Mouse (Mus musculus): ENCODE results near the gene Nufip2. TPM values are rescaled to one million over a fixed set of nuclear protein-coding genes. Genes with fewer than 3 reads are reported as not detected.

Nufip2 gene
- total RNA-seq (2023), result 142 TPM

DNA sequence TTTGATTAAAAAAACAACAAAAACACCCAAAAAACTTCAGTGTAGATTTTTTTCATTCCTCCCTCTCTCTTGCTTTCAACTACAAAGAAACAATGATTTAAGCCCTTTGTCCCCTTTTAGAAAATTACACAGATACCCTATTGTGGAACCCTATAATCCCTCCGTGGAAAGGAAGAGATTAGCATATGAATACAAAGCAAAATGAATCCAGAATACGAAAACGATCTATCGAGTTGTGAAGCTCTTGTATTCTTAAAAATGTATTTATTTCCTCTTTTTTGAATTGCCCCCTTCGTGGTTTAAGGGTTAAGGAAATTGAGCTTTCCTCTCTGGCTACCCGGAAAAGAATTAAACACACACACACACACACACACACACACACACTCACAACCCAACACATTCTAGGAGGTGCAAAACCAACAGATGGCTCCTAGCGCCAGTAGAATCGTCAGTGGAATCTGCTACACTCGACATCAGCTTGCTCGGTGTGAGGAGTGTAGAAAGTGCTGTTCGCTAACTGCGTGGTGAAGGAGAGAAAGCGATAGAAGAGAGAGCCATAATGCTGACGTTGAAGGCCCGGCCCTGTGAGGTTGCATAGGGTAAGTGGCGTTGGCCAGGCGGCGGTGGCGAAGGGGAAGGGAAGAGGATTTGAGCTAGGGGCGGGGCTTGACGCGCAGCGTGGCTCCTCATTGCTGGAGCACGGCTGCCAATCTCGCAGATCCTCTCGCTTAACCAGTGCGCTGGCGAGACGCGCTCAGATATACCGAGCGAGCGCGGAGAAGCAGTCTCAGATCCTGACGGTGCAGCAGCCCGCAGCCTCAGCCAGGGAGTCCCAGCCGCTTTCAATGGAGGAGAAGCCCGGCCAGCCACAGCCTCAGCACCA lies at the start of gene Nufip2:
TSS of gene Nufip2 (plus strand) at position 773 of the 883 bp plus-strand sequence.

DNA sequence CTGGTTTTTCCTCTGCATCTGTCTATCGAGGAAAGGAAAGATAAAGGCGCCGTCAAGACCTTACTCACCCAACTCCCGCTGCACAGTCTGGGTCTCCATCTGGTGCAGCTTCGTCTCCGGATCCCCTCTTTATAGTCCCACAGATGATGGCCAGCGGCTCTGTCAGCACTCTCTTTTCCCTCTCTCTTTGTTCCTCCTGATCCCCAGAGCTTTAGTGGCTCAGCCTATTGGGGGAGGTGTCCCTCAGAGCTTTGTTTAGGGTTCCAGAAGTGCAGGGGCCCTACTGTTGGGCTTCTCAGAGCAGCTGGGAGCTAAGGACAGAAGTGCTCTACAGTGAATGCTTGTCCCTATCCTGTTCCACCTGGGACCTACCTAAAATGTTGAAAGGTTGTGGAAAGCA lies 39.2 kb downstream of the Nufip2 start, which contains the start of gene Cryba1:
TSS of gene Cryba1 (minus strand) at position 101 of the 400 bp plus-strand sequence.

DNA sequence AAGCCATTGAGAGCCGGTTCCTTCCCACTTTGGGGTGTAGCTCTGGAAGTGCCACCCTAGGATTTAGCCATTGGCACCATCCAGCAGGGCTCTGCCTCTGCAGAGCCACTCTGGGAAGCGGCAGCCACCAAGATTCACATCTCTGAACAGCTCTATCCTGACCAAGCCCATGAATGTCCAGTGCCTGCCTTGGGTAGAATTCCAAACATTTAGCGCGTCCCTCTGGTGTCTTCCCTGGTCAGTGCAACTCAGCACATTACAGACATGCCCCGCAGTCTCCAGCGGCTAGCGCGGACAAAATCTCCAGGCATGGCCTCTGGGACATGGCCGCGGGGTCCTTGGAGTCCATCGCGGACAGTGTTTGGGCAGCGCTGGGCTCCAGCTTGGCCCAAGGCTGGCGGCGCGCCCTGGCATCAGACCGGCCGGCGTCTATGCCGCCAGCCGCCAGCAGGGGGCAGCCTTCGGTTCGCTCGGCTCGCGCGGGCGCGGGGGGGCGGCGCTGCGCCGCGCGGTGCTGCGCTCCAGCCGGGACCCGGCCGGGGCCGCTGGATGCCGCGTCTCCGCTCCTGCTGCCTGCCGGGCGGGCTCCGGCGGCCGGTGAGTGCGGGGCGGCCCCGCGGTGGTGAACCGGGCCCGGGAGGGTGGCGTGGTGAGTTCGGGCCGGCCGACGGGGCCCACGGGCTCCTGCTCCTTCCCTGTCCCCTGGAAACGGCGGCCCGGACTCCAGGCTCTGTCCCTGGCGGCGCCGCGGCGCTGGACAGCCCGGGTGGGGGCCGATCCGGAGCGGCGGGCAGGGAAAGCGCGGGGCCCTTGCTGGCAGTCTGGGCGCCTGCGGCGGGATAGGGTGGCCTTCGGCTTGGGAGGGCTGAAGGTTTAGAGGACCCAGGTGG lies 77.1 kb downstream of the Nufip2 start, which contains the start of gene Myo18a:
TSS of gene Myo18a (plus strand) at position 464 of the 890 bp plus-strand sequence.

DNA sequence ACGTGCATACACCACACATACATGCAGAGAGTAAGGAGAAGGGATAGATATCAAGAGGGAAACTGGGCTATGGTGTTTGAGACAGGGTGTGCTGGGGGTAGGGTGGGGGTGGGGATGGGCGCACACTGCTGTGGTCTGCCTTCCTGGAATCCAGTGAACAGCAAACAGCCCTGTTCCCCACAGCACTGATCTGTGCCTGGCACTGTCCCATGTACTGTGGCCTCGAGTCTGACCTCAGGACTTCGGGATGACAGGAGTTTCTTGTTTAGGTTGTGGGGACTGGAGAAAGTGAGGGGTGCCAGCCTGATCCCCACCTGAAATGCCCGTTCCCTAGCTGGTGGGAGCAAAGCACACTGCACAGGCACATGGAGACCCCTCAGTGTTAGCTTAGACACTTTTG lies 101.8 kb downstream of the Nufip2 start, which contains the start of gene Gm10277:
TSS of gene Gm10277 (minus strand) at position 41 of the 400 bp plus-strand sequence.

Other genes with a start within 250 kb of the Nufip2 start
- 1.7 TPM for gene Coro6, start 223.7 kb upstream of the Nufip2 start, total RNA-seq (2023)
- gene Ankrd13b, start 196.5 kb upstream of the Nufip2 start, total RNA-seq (2023), result 14.2 TPM
- 37.0 TPM for gene Git1, start 192.6 kb upstream of the Nufip2 start, total RNA-seq (2023)
- 3.9 TPM for gene Abhd15, start 171.0 kb upstream of the Nufip2 start, total RNA-seq (2023)
- 20.1 TPM for gene Trp53i13, start 170.2 kb upstream of the Nufip2 start, total RNA-seq (2023)
- 2.8 TPM for gene Gm10392, start 167.0 kb upstream of the Nufip2 start, total RNA-seq (2023)
- 36.8 TPM for gene Taok1, start 78.3 kb upstream of the Nufip2 start, total RNA-seq (2023)
- gene Cryba1, start 39.1 kb downstream of the Nufip2 start, total RNA-seq (2023), result not detected
- 68.6 TPM for gene Myo18a, start 77.1 kb downstream of the Nufip2 start, total RNA-seq (2023)
- not detected for gene Gm10277, start 101.6 kb downstream of the Nufip2 start, total RNA-seq (2023)
- gene Pipox, start 207.9 kb downstream of the Nufip2 start, total RNA-seq (2023), result not detected
- gene Sez6, start 244.6 kb downstream of the Nufip2 start, total RNA-seq (2023), result not detected

All from CD4-positive naive resting alpha-beta T cell, adult 76 days (primary cell).